Mouse (Mus musculus) layer of hippocampus, adult 18-20 months (tissue): Measurements from ENCODE around the gene Ogfod1. TPM values are rescaled to one million over a fixed set of nuclear protein-coding genes. Genes with fewer than 3 reads are reported as not detected.
A peak's percentile ranks its signal among the peaks of the same experiment; 100 is the strongest.

ENCODE experiments used
- DNase-seq, 2 experiments: peaks; one replicate each; pipeline ENCODE4 v3.0.0; 2022; ENCODE audit warnings: low spot score in 2 of 2
- total RNA-seq, 2 experiments: library from RNA; stranded (reverse); gene quantifications; 2 replicates each; pipeline ENCODE4 v1.2.3; 2021

Gene Ogfod1
- total RNA-seq, 2 experiments from 2014 or later, result 112 to 114 TPM

DNA sequence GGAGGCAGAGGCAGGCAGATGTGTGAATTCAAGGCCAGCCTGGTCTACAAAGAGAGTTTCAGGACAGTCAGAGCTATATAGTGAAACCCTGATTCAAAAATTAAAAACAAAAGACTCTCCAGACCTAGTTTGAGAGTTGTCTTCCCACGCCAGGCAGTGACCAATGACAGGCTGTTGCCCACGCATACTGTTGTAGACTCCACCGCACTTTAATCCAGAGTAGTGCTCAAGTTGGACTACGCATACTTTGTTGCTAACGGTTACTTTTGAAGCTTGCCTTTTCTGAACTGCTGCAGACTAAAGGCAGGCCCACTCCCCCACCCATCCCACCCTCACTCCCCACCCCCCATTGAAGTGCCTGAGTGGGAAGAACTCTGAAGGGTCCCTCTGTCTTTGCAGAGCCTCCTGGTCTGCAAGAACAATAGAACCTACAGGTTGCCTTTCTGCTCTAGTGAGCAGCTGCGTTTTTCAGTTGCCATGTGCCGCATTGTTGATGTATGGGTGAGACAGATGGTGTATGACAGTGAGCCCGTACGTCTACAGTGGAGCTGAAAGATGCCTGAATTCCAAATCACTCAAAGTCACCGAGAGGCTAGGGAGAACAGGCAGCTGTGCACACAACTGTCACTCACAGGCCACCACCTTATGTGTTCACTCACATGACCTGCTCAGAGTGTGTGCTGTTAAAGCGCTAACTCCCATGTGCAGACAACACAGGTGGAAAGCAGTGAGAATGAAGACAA lies 29.3 kb downstream of the Ogfod1 start:
- peak; percentile 53 to 78 for DNase-seq

GRCm38 (mm10) chr8:94068793-94069192 lies 31.8 kb downstream of the Ogfod1 start:
- DNase-seq, result no peak

- DNase-seq, result no peak
Observed at GRCm38 (mm10) chr8:94076461-94077192, 39.6 kb downstream of the Ogfod1 start.

- DNase-seq, result no peak
Observed at GRCm38 (mm10) chr8:94087964-94088363, 51.0 kb downstream of the Ogfod1 start.

GRCm38 (mm10) chr8:94089715-94090114 lies 52.7 kb downstream of the Ogfod1 start:
- DNase-seq, result no peak

DNA sequence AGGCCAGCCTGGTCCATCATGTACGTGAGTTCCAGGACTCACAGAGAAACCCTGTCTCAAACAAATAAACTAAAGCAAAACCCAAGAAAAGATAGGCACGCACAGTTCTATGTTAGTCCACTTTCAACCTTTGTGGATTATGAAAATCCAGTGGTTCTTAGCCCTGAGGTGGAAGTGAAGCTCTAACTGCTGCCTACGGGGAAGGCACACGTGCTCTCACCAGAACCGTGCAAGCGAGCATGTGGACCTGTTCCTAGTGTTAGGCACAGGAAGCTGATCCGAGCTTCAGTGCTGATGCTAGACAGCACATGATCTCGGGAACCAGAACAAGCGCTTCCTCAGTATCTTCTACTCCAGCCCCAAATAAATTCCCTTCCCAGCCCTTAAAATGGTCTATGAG lies 55.9 kb downstream of the Ogfod1 start:
- no peak for DNase-seq

DNA sequence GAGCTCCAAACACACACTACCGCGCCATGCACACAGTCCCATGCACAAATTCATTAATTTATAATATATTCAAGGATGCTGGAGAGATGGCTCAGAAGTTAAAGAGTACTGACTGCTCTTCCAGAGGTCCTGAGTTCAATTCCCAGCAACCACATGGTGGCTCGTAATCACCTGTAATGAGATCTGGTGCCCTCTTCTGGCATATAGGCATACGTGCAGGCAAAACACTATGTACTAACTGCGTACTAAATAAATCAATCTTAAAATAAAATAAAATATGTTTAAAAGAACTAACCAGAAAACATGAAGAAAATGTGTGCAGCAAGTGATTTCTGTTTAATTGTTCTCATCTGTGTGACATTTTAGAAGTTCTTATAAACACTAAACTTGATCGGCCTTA lies 57.3 kb downstream of the Ogfod1 start:
- no peak for DNase-seq

DNA sequence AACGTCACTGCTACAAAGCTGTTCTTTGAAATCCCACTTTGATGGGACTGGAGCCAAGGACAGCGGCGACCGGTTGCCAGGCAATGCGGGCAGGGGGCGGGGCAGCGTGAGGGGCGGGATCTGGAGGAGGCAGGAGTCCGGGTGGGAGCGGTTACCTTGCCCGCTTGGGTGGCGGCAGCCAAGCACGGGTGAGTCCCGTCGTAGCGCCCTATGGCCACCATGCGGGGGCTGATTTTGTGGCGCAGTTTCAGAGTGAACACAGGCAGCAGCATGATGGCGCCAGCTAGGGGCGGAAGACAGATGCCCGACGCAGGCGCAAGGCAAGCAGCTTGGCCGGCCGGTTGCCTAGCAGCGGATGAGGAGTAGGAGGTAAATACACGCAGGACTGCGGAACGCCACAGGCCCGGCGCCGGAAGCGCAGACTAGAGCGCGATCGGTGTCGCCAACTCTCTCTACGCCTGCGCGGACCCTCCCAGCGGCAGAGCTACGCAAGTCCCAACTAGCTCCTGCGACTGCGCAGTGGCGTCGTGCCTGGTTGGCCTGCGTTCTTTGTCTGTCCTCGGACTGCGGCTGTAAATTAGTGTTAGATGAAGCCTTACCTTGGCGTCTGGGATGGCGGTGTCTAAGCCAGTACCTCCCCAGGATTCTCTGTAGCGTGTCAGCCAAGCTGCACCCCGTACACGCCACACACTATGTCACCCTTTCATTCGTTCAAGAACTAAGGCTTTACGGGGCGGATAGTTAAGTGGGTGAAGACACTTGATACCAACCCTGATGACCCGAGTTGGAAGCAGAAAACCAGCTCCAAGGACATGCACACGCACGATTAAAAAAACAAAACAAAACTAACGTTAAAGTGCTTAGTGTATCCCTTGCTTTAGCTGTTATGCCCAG lies 61.3 kb downstream of the Ogfod1 start, which contains the start of gene Bbs2:
Bbs2 (minus strand) TSS at position 848 of the 894 bp plus-strand sequence.
- peak; percentile 100 for DNase-seq

DNA sequence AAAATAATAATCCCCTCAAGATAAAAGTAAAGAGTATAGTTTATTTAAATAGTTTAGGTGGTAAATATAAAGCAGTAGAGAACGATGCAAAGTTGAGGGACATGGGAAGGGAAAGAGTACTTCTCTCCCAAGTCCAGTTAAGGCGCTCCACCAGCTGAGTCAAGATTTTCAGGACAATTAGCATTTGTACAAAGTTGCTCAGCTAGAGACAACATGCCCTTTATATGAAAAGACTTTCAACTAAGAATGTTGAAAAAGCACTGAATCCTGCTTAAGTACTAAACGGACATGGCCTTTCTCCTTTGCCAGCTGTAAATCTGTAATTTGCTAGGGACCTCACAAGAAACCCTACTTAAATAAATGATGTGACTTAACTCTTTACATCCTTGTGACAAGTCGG lies 62.0 kb downstream of the Ogfod1 start:
- DNase-seq, result no peak

DNA sequence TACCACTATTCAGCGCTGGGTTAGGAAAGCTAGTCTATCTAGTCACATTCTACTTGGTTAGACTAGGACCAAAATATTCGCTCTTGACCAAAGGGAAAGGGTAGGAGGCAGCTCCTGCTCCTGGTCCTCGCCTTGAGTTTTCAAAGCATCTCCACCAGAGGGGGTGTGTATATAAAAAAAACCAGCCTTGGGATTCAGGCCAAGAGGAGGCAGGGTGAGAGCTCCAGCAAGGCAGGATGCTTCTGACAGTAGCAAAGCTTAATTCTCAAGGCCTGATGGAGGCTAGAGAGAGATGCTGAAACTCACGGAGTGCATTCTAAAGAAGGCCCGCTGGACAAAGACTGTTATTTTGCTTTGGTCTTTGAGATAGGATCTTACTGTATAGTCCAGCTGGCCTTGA lies 67.1 kb downstream of the Ogfod1 start:
- peak in 1 of 2 experiments; percentile 59 for DNase-seq

DNA sequence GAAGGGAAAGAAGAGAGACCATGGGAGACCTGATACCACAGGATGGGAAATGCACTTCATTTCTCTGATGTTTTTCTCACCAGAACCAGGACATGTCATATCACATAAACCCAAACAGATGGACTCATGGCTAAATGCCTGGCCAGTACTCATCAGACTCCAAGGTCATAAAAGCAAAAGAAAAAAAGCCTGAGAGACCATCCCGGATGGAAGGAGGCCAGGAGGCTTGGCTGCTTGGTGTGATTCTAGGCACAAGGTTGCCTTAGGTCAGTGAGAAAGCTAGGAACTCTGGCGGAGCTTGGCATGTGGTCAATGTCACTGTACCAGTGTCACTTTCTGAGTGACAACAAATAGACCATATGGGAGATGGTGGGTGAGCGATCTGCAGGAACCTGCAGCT lies 70.9 kb downstream of the Ogfod1 start:
- no peak for DNase-seq

- DNase-seq, result no peak
Observed at GRCm38 (mm10) chr8:94109396-94109795, 72.4 kb downstream of the Ogfod1 start.

DNA sequence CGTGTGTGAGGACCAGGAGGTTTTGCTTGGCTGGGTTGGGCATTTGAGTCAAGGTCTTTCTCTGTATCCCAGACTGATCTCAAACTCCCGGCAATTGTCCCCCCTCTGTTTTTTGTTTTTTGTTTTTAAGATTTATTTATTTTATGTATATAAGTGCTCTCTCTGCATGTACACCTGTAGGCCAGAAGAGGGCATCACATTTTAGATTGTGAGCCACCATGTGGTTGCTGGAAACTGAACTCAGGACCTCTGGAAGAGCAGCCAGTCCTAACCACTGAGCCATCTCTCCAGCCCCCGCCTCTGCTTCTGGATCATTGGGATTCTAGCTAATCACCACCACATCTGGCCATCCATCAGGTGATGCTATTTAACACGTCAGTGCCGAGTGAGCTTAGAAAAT lies 72.8 kb downstream of the Ogfod1 start:
- DNase-seq, result no peak

DNA sequence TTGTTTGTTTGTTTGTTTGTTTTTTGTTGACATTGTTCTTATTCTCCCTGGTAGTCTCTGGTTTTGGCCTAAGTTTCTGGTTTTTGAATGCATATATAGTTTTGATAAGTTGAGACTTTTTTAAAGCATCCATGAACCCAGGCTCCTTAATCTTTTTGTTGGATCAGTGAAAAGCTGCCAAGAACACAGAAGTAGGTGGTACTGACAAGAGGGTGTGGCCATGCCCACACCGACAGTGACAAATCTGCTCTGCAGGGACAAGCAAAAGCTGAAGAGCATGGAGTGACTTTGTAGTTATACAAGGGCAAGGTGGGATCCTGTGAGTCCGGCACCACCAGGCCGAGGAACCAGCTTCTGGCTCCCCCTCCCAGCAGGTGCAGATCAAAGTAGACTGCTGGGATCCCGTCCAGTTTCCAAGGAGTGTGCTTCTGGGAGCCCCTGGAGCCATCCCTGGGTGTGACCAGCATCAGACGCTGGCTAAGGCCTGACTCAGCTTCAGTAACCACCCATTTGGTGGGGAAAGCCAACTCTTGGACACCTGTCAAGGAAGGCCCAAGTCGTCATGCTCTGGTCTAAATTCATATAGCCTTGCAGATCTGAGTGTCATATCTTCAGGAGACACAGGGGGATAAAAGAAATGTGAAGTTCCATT lies 73.7 kb downstream of the Ogfod1 start:
- DNase-seq, result peak in 1 of 2 experiments; percentile 32

DNA sequence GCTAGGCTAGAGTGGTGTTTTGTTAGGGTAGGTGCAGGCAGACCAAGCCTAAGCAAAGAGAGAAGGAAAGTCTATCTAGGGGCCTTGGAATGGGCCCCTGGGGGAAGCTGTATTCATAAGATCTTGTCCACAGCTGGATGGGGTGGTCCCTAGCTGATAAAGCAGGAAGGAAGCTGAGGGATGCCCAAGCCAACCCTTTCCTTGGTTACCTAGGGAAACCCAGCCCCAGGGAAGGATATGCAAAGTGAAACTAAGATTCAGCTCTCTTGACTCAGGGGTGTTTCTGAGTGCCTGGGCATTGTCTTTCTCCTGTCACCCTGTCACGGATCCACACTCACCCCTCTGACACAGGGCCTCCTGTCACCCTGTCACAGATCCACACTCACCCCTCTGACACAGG lies 76.4 kb downstream of the Ogfod1 start:
- DNase-seq, result no peak

GRCm38 (mm10) chr8:94113972-94114371 lies 77.0 kb downstream of the Ogfod1 start:
- DNase-seq, result no peak

Other genes starting within 250 kb of the Ogfod1 start
- 100 to 1,000 TPM; 655 to 677 TPM for gene Gnao1, start 227.2 kb upstream of the Ogfod1 start, total RNA-seq
- 100 to 1,000 TPM; 129 to 135 TPM for gene Amfr, start 24.4 kb upstream of the Ogfod1 start, total RNA-seq
- gene Nudt21, start 167 bp upstream of the Ogfod1 start, total RNA-seq, result 10 to 100 TPM; 50.7 to 52.7 TPM
- 10 to 100 TPM; 26.1 to 28.5 TPM for gene Bbs2, start 61.7 kb downstream of the Ogfod1 start, total RNA-seq
- not detected for gene Mt4, start 100.0 kb downstream of the Ogfod1 start, total RNA-seq
- 1,000 to 10,000 TPM; 1,203 to 1,275 TPM for gene Mt3, start 115.4 kb downstream of the Ogfod1 start, total RNA-seq
- gene Mt2, start 135.5 kb downstream of the Ogfod1 start, total RNA-seq, result 100 to 1,000 TPM; 501 to 598 TPM
- gene Mt1, start 141.9 kb downstream of the Ogfod1 start, total RNA-seq, result 100 to 1,000 TPM; 625 to 755 TPM
- 10 to 100 TPM; 44.3 to 52.6 TPM for gene Nup93, start 177.4 kb downstream of the Ogfod1 start, total RNA-seq